Mouse (Mus musculus) heart, postnatal 10 days (tissue): Measurements from ENCODE around the gene Elavl3. TPM values are rescaled to one million over a fixed set of nuclear protein-coding genes. Genes with fewer than 3 reads are reported as not detected.
"Not testable (repeated sequence)": the region's sequence is repeated elsewhere in the genome, so short reads cannot be mapped to it uniquely, and the experiment has no call there.

Source experiments
- DNase-seq, 2 experiments: peaks; one replicate each; pipeline ENCODE4 v3.0.0; 2021
- intact Hi-C: fragments of 180-260 bp; cut with DNase I; formaldehyde crosslinking; loops from one replicate; pipeline ENCODE4 v1.15.1; 2025
- total RNA-seq, 2 experiments: library from RNA; stranded (reverse); gene quantifications; 2 replicates each; pipeline ENCODE4 v1.2.3; 2021

Gene Elavl3
- under 1 TPM; 0.26 to 0.47 TPM for total RNA-seq

GRCm38 (mm10) chr9:22051958-22052254, at the start of gene Elavl3:
TSS of gene Elavl3 (minus strand) at chr9:22052023.
- intact Hi-C loops = loop anchor here (5.0 kb wide), 1 partner anchor 75 kb away; no protein-coding TSS in a partner anchor

GRCm38 (mm10) chr9:22099922-22100321, 48.1 kb upstream of the Elavl3 start:
- no peak for DNase-seq

More at GRCm38 (mm10) chr9:22051958-22052254, at the start of gene Elavl3:
- no peak for DNase-seq

DNA sequence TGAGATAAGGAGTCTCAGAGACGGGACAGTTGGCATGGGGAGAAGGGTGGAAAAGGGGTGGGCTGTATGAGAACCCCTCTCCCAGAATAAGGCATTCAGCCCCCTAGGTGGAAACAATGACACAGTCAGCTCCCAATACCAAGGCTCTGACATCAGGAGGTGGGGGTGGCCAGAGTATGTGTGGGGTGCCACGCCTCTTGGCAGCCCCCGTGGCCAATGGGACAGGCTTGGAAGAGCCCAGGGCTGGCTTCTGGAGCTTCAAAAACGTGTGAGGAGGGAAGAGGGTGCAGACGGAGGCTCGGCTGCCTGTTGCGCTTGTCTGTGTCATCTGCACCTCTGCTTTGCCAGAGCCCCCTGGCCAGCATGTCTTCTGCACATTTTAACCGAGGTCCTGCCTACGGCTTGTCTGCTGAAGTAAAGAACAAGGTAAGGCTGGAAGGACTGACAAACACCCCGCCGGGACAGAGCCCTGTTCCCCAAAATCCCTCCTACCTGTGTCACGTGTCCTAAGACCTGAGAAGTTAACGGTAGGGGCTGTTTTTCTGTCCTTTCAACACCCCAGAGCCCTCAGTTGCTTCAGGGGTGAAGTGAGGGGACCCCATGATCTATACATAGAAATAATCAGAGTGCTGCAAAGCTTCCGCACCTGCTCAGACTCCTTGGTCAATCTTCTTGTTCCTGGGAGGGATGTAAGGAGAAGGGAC, 47.3 kb upstream of the Elavl3 start, which contains the start of gene Cnn1:
TSS of gene Cnn1 (plus strand) at position 224 of the 704 bp plus-strand sequence.
- intact Hi-C loops = no loop called here
- DNase-seq = peak; percentile 30 to 55

More at GRCm38 (mm10) chr9:22099922-22100321, 48.1 kb upstream of the Elavl3 start:
- intact Hi-C loops = no loop called here

- intact Hi-C loops = loop anchor here (1.0 to 2.0 kb wide), 2 partner anchors 21 to 47 kb away; partner anchors contain the start of gene Elof1
- DNase-seq = peak; percentile 91 to 93
Measured at GRCm38 (mm10) chr9:22095854-22096307, 44.1 kb upstream of the Elavl3 start.

DNA sequence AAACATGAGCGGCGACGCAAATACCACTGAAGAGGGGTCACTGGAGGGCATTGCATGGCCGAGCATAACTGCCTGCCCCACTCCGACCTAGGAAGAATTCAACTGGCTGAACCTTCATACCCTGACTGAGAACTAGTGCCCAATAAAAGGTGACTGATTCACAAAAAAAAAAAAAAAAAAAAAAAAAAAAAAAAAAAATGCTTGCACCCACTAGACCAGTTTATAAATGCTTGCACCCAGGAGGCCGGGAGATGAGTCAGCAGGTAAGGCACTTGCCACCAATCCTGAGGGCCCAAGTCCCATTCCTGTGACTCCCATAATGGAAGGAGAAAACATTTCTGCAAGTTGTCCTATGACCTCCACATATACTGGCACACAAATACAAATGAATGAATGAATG, 40.9 kb upstream of the Elavl3 start:
- intact Hi-C loops = no loop called here
- DNase-seq = no peak

- DNase-seq = no peak
- intact Hi-C loops = no loop called here
Measured at GRCm38 (mm10) chr9:22089986-22090385, 38.2 kb upstream of the Elavl3 start.

DNA sequence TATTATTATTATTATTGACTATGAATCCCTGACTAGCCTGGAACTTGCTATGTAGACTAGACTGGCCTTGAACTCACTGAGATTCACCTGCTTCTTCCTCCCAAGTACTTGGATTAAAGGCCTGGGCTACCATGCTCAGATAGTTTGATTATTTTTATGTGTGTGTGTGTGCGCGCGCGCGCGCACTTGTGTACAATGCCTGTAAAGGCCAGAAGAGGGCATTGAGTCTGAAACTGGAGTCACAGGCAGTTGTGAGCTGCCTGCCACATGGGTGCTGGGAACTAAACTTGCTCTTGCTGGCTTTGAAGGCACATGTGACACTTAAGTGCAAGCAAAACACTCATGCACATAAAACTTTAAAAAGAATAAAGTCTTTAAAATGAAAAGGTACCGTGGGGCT, 37.5 kb upstream of the Elavl3 start:
- intact Hi-C loops = no loop called here
- DNase-seq = no peak

DNA sequence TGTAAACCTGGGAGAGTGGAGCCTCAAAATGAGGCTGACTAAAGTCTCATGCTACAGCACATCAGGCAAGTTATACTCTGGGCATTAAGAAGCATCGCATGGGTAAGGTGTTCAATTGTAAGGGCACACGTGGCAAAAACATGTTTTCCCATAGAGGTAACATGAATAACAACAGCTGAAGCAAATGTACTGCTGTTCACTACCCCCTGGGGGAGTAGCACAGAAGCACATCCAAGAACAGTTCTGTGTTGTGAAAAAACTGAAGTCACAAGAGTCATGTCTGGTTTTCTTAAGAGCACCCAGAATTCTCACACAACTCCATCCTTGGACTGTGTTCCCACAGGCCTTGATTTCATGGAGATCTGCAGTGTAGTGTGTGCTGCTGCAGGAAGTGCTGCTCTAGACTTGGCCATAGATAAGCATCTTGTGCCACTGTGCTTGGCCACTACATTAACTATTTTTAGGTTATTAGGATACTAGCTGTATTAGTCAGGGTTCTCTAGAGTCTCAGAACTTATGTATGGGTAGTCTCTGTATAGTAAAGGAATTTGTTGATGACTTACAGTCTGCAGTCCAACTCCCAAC, 35.3 kb upstream of the Elavl3 start:
- intact Hi-C loops = no loop called here
- DNase-seq = no peak

GRCm38 (mm10) chr9:22086012-22086411, 34.2 kb upstream of the Elavl3 start:
- DNase-seq = no peak
- intact Hi-C loops = no loop called here

DNA sequence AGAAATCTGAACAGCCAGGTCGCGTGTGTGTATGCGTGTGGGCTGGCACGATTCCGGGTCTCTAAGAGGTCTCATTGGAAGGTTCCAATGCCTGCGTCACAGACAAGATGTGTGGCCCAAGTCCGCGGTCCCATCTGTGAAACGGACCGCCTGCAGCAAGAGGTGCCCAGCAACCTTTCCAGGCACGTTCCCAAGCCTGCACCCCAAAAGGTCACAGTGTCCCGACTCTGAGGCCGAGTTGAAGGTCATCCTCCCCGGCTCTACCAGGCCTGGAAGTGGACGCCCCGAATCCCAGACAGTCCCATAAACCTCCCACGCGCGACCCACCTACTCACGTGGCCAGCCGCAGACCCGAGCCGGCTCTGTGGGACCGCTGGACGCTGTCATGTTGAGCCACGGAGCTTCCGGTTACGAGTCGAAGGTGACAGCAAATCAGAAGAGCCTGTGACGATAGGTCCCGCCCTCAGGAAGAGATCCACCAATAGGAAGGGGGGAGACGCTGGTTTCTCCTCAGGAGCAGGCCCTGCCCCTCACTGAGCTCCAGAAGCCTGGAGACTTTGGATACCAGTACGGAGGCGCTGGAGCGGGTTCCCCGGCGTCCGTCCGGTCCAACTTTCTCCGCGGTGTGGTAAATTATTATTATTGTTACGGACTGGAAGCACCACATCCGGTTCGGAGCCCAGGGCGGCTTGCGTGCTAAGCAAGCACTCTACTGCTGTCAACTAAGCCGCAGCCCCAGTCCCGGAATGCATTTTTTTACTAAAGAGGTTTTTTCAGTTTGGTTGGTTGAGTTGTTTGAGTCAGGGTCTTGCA, 33.4 kb upstream of the Elavl3 start, which contains the start of gene Ecsit:
TSS of gene Ecsit (minus strand) at position 417 of the 813 bp plus-strand sequence.
- DNase-seq = peak; percentile 96 to 97
- intact Hi-C loops = no loop called here

DNA sequence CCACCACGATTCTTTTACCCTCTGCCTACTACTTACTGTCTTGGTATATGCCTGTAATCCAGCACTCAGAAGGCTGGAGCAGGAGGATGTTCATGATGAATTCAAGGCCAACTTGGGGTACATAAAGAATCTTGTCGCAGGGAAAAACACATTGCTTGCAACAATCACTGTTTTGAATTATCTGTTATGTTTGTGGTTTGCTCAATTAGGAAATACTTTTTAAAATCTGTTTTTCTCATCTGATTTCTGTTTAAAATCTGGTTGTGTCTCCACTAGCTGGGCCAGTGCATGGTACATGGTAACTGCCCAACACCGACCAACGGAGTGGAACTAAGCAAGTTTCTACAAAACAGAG, 32.8 kb upstream of the Elavl3 start:
- intact Hi-C loops = no loop called here
- no peak for DNase-seq

DNA sequence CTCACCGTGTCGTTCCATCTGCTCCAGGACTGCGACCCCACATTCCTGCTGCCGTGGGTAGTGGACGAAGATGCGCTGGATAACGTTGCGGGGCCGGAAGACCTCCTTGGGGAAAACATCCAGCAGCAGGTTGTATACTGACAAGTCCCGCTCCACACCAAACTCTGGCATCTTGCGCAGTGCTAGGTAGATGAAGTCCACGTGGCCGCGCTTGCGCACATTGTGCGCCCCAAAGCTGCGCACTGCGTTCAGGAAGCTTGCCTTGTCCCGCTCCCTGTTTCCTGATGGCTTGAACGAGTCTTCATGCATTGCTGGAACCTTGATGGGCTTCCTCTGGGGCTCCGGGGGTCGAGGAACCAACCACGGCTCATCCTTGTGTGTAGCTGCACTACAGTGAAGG, 24.4 kb upstream of the Elavl3 start:
- DNase-seq = no peak
- intact Hi-C loops = no loop called here

DNA sequence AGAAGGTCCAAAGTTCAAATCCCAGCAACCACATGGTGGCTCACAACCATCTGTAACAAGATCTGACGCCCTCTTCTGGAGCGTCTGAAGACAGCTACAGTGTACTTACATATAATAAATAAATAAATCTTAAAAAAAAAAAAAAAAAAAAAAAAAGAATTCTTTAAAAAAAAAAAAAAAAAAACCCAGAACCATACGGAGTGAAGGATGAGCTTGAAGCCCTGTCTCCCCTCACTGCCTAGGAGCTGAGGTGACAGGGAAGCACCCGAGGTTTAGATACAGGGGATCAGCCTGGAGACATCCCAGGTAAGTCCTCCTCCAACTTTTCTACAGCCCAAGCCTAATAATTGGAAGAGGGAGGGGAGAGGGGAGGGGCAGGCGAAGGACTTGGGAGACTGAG, 24.0 kb upstream of the Elavl3 start:
- intact Hi-C loops = not testable (repeated sequence)

DNA sequence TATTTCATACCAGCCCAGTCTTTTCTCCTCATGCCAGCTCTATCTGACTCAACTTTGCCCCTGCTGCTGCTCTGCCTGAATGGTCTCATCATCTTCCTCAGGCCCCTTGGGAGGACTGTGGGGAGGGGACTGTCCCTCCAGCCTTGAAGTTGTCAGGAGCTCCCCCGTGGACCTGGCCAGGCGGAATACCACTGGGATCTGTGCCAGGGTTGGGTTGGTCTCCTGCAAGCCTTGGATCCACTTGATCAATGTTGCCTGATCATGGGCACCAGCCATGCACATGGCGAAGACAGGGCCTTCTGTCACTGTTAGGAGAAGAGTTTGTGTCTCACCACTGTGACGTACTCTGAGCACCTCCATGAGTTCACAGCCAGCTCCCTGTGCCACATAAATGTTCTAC, 20.5 kb upstream of the Elavl3 start:
- no peak for DNase-seq
- intact Hi-C loops = no loop called here

More for the DNA sequence above, 24.0 kb upstream of the Elavl3 start:
- DNase-seq = not testable (repeated sequence)

GRCm38 (mm10) chr9:22070791-22071573, 19.2 kb upstream of the Elavl3 start, which contains the start of the genes Gm49318 and Zfp653:
TSS of gene Gm49318 (minus strand) at chr9:22071259.
TSS of gene Zfp653 (minus strand) at chr9:22071376.
- DNase-seq = peak; percentile 97 to 98
- intact Hi-C loops = no loop called here

GRCm38 (mm10) chr9:22069881-22070553, 18.2 kb upstream of the Elavl3 start:
- no peak for DNase-seq
- intact Hi-C loops = loop anchor here (10.0 kb wide), 1 partner anchor 335 kb away; no protein-coding TSS in a partner anchor

GRCm38 (mm10) chr9:22067195-22067594, 15.4 kb upstream of the Elavl3 start:
- DNase-seq = no peak
- intact Hi-C loops = loop anchor here (10.0 kb wide), 1 partner anchor 338 kb away; no protein-coding TSS in a partner anchor

DNA sequence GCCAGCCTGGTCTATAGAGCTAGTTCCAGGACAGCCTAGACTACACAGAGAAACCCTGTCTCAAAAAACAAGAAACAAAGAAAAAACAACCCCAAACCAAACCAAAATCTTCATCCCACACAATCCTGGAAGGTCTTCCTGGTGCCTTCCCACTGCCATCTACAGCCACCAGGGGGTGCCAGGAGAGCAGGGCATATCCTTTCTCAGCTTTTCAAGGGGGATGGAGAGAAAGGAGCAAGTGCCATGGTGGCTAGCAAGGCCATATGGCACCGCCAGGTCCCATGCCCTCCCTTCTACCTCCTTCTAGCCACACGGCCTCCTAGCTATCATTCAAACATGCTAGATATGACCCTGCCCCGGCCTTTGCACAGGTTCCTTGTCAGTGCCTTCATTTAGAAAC, 14.6 kb upstream of the Elavl3 start:
- DNase-seq = peak; percentile 59 to 76
- intact Hi-C loops = loop anchor here (1.0 to 10.0 kb wide), 3 partner anchors 77 to 338 kb away; no protein-coding TSS in a partner anchor

- intact Hi-C loops = loop anchor here (1.0 to 10.0 kb wide), 3 partner anchors 78 to 339 kb away; no protein-coding TSS in a partner anchor
- DNase-seq = no peak
Measured at GRCm38 (mm10) chr9:22065642-22066041, 13.8 kb upstream of the Elavl3 start.
